Mouse (Mus musculus) induced T-regulatory cell, adult 2 months (primary cell): Measurements from ENCODE around the gene Atl1.

ENCODE experiments used
- DNase-seq: peaks from one replicate; pipeline ENCODE4 v3.0.0-alpha.2; 2012; ENCODE audit warnings: low read depth

Gene Atl1

GRCm38 (mm10) chr12:69884053-69884452, 8.4 kb upstream of the Atl1 start:
- DNase-seq = no peak

GRCm38 (mm10) chr12:69885170-69885923, 7.1 kb upstream of the Atl1 start:
- no peak for DNase-seq

GRCm38 (mm10) chr12:69887776-69888175, 4.6 kb upstream of the Atl1 start:
- no peak for DNase-seq

- DNase-seq = no peak
Observed at GRCm38 (mm10) chr12:69888345-69888744, 4.1 kb upstream of the Atl1 start.

GRCm38 (mm10) chr12:69890051-69890450, 2.4 kb upstream of the Atl1 start:
- DNase-seq = no peak

GRCm38 (mm10) chr12:69890476-69890875, 1.9 kb upstream of the Atl1 start:
- DNase-seq = no peak

GRCm38 (mm10) chr12:69891721-69892120, 693 bp upstream of the Atl1 start:
- DNase-seq = peak; percentile 21

GRCm38 (mm10) chr12:69893927-69894326, 1.5 kb downstream of the Atl1 start:
- DNase-seq = no peak

GRCm38 (mm10) chr12:69895046-69895445, 2.6 kb downstream of the Atl1 start:
- no peak for DNase-seq

GRCm38 (mm10) chr12:69898119-69898518, 5.7 kb downstream of the Atl1 start:
- no peak for DNase-seq

- no peak for DNase-seq
Observed at GRCm38 (mm10) chr12:69904991-69905390, 12.6 kb downstream of the Atl1 start.

- DNase-seq = no peak
Observed at GRCm38 (mm10) chr12:69907667-69908510, 15.5 kb downstream of the Atl1 start.

GRCm38 (mm10) chr12:69908511-69908900, 16.1 kb downstream of the Atl1 start:
- DNase-seq = no peak

GRCm38 (mm10) chr12:69911906-69912305, 19.5 kb downstream of the Atl1 start:
- no peak for DNase-seq

- DNase-seq = peak; percentile 18
Observed at GRCm38 (mm10) chr12:69912737-69913136, 20.3 kb downstream of the Atl1 start.

GRCm38 (mm10) chr12:69917870-69918269, 25.5 kb downstream of the Atl1 start:
- DNase-seq = no peak

GRCm38 (mm10) chr12:69922099-69922498, 29.7 kb downstream of the Atl1 start:
- no peak for DNase-seq

GRCm38 (mm10) chr12:69923128-69923527, 30.7 kb downstream of the Atl1 start:
- DNase-seq = no peak

GRCm38 (mm10) chr12:69923603-69924002, 31.2 kb downstream of the Atl1 start:
- no peak for DNase-seq

GRCm38 (mm10) chr12:69924012-69924411, 31.6 kb downstream of the Atl1 start:
- peak; percentile 72 for DNase-seq

GRCm38 (mm10) chr12:69926716-69927115, 34.3 kb downstream of the Atl1 start:
- no peak for DNase-seq

- DNase-seq = no peak
Observed at GRCm38 (mm10) chr12:69937731-69938130, 45.3 kb downstream of the Atl1 start.

- peak; percentile 14 for DNase-seq
Observed at GRCm38 (mm10) chr12:69939291-69939690, 46.9 kb downstream of the Atl1 start.
